Mouse (Mus musculus): Measurements from ENCODE around the gene Slc6a5. TPM values are rescaled to one million over a fixed set of nuclear protein-coding genes. Genes with fewer than 3 reads are reported as not detected.
A peak's percentile ranks its signal among the peaks of the same experiment; 100 is the strongest.
"Not testable (repeated sequence)": the region's sequence is repeated elsewhere in the genome, so short reads cannot be mapped to it uniquely, and the experiment has no call there.

Gene Slc6a5
- total RNA-seq, 1 experiment from 2014 or later, result 1.3 TPM

GRCm38 (mm10) chr7:49913728-49914328 lies 3.9 kb downstream of the Slc6a5 start:
- DNase-seq, result no peak

- DNase-seq, result no peak
These were observed 5.0 kb downstream of the Slc6a5 start for GRCm38 (mm10) chr7:49914946-49915345.

GRCm38 (mm10) chr7:49915471-49915870 lies 5.5 kb downstream of the Slc6a5 start:
- no peak for DNase-seq

GRCm38 (mm10) chr7:49919494-49919893 lies 9.5 kb downstream of the Slc6a5 start:
- no peak for DNase-seq

DNA sequence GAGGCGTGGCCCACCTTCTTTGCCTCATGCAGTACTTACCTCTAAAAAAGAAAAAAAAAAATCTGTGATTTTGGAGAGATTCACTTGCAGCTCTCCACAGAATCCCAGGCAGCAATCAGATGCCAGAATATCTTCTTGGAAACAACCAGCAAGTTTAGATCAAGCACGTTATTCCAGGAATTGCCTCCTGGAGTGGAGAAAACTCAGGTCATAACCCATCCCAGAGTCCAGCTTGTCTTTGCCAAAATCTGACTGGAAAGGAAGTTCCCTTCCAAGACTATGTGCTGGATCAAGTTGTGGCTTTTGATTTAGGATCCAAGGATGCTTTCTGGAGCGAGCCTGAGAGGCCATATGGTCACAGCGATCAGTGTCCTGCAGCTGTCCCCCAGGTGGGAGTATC lies 10.8 kb downstream of the Slc6a5 start:
- DNase-seq, result no peak

GRCm38 (mm10) chr7:49922928-49923327 lies 13.0 kb downstream of the Slc6a5 start:
- DNase-seq, result peak; percentile 28

DNA sequence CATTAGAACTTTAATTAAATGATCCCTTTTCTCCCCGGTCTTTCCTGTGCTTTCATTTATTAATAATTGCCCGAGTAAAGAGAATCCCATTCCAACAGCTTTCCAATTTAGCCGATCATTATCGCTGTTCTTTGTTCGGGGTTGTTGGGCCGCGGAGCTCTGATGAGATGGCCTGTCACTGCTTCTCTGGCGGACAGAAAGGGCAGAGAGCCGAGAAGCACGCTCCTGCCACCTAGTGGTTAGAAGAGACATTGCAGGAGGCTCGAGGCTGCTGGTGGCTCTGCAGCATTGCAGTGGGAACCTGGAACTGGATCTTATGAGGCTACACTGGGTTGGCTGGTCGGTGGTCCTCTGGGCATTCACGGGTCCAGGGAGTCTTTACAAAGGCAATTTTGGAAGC lies 13.4 kb downstream of the Slc6a5 start:
- DNase-seq, result peak; percentile 72

- DNase-seq, result no peak
These were observed 18.6 kb downstream of the Slc6a5 start for GRCm38 (mm10) chr7:49928571-49928970.

DNA sequence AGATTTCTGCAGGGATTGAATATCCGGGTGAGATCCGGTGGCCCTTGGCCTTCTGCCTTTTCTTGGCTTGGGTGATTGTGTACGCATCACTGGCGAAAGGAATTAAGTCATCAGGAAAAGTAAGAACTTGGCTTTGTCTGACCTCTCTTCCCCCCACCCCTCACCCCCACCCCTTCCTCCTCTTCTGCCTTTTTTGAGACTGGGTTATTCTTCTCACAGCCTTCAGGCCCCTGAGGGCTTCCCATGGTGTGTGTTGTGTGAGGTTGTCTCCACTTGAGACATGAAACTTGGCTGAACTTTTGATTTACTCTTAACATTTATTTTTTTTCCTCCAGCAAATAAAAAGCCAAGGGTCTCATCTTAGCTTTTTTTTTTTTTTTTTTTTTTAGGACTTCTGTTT lies 20.1 kb downstream of the Slc6a5 start:
- DNase-seq, result no peak

DNA sequence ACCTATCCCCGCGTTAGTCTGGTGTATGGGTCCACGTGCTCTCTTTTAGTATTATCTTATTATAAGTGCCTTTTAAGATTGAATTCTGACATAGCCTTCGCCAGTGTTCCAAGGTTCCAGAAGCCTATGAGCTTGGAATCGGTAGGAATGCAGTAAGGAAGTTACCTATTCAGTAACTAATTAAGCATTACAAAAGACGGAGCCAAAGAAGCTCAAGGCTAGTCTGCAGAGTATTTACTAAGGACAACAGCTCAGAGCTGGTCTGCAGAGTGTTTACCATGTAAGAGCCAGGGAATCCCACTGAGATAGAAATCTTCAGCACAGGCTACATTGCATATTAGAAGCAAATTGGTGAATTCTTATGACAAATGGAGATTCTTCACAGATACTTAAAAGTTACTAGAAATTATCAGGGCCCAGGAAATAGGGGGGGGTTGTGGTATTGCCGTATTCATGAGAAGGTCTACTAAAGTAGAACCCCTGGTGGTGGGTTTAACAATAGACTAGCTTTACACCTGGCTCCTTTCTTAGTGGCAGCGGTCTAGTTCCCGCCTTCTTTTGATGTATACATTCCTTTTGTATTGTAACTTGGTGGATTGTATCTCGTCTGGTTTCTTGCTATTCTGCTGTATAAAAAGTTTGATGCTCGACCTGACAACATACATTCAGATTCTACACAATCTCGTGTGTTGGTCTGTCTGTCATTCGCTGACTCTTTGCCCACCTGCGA lies 23.6 kb downstream of the Slc6a5 start:
- DNase-seq, result not testable (repeated sequence)

GRCm38 (mm10) chr7:49936821-49937220 lies 26.9 kb downstream of the Slc6a5 start:
- no peak for DNase-seq

- DNase-seq, result no peak
These were observed 32.1 kb downstream of the Slc6a5 start for GRCm38 (mm10) chr7:49942023-49942422.

DNA sequence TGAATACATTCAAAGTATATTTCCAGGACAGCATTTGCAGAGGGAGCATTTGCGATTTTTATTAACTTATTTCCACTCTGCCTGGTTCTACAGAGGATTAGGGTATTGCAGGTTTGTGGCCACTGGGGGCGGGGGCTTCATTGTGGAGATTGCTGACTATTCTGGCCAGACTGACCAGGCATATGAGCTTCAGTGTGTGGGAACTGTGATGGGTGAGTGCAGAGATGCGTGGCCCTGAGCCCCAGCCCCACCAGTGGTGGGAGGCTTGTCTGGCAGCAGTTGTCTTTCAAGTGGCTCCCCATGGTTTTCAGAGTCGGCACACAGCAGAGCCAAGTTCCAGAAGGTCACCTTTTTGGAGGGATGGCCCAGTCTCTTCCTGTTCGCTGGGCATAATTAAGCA lies 32.5 kb downstream of the Slc6a5 start:
- DNase-seq, result no peak

- DNase-seq, result no peak
These were observed 36.7 kb downstream of the Slc6a5 start for GRCm38 (mm10) chr7:49946691-49947090.

DNA sequence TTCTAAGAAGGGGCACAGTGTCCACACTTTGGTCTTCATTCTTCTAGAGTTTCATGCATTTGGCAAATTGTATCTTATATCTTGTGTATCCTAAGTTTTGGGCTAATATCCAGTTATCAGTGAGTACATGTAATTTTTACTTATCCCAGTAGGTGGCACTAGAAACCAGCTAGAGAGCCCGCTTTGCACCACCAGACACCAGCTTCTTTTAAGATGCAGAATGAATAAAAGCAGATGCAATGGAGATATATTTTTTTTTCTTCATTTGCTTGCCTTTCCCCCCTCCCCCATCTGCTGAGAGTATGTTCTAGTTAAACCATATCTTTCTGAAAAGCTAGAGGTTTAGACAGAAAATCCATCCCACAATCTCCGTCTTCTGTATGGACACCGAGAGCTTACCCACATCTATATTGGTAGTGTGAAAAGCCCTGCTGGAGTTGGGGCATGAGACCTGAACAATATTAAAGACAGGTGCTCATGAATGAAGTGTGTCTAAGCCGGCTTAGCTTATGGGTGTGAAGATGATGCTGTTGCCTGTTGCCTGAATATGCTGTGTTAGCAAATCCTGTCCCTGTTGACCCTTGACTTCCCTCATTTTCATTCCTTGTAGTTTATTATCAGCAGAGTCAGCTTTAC lies 43.7 kb downstream of the Slc6a5 start:
- no peak for DNase-seq

- DNase-seq, result no peak
These were observed 44.9 kb downstream of the Slc6a5 start for GRCm38 (mm10) chr7:49954834-49955233.

- no peak for DNase-seq
These were observed 47.2 kb downstream of the Slc6a5 start for GRCm38 (mm10) chr7:49957142-49957541.

GRCm38 (mm10) chr7:49963764-49964163 lies 53.8 kb downstream of the Slc6a5 start:
- DNase-seq, result no peak

GRCm38 (mm10) chr7:49969516-49969915 lies 59.6 kb downstream of the Slc6a5 start:
- DNase-seq, result no peak

- DNase-seq, result no peak
These were observed 65.0 kb downstream of the Slc6a5 start, which contains the start of gene Nell1 for GRCm38 (mm10) chr7:49974841-49975440. TSS of gene Nell1 (plus strand) at chr7:49974864.

GRCm38 (mm10) chr7:49975441-49976121 lies 65.6 kb downstream of the Slc6a5 start:
- no peak for DNase-seq

DNA sequence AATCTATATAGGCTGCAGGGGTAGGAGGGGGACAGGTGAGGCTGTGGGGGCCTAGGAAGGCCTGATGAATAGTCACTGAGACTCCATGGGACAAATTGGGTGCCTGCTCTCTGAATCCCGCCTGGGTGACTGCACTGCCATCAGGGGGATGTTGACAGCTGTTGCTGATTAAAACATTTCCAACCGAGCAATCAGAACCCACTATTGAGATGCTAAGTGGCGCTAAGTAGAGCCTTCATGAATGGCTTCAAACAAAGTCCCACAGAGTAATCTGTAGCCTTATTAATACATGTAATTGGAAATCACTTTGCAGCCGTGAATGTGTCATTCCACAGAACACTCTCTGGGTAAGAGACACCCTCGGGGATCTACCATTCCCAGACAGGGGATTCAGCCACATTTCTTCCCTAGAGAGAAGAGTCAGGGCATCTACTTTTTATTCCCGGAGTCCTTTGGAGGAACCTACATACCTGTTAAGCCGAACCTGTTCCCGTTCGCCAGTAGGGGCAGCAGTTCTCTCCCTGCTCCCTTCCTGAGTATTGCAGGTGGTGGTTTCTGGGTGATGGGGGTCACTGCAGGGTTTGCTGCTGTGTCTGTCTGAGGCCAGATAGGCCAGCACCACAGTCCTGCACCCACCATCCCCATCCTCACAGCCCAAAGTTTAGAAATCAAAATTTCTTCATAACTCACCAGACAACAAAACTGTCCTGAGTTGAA lies 71.7 kb downstream of the Slc6a5 start:
- no peak for DNase-seq

Data from adrenal gland, postnatal 25 days (tissue).